Mouse (Mus musculus): ENCODE data around the gene Styx. TPM values are rescaled to one million over a fixed set of nuclear protein-coding genes. Genes with fewer than 3 reads are reported as not detected.
A peak's percentile ranks its signal among the peaks of the same experiment; 100 is the strongest.
"Not testable (repeated sequence)": the region's sequence is repeated elsewhere in the genome, so short reads cannot be mapped to it uniquely, and the experiment has no call there.

Gene Styx
- polyA plus RNA-seq, 1 experiment from 2014 or later = 58.8 TPM

DNA sequence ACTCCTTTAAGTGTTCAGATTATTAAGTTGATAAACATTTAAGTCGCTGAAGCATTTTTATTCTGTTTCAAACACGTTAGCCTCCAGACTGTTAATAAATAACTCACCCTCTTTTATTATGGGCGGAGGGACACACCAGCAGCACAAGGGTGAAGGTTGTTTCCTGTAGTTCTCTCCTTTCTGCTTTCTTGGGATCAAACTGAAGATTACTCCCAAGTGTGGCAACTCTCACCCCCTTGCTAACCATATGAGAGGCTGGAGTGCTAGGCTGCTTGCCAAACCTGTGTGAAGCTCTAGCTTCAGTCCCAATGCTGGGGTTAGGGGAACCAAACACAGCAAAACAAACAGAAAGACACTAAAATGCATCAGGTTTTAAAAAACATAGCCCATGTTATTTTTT lies 27.9 kb downstream of the Styx start:
- no peaks in the 10 kb centered on the region for H3K9me3 ChIP-seq (replicated peaks)
- 92% methylated on average over 3 of the region's 3 CpGs for WGBS
- no peak overlapping the region for H3K9ac ChIP-seq
- H3K36me3 ChIP-seq = peaks cover 23% of the 10 kb centered on the region; the same call in 1 of the 2 replicates
- H3K4me2 ChIP-seq = no peak overlapping the region
- no peak overlapping the region for H3K27ac ChIP-seq
- no peak for ATAC-seq (replicated peaks; ENCODE audit: insufficient number of reproducible peaks, insufficient read depth, low FRiP score, low read depth)
- H3K4me3 ChIP-seq = no peak overlapping the region
- no peaks in the 10 kb centered on the region for H3K4me1 ChIP-seq (replicated peaks)
- no peaks in the 10 kb centered on the region for H3K27me3 ChIP-seq

DNA sequence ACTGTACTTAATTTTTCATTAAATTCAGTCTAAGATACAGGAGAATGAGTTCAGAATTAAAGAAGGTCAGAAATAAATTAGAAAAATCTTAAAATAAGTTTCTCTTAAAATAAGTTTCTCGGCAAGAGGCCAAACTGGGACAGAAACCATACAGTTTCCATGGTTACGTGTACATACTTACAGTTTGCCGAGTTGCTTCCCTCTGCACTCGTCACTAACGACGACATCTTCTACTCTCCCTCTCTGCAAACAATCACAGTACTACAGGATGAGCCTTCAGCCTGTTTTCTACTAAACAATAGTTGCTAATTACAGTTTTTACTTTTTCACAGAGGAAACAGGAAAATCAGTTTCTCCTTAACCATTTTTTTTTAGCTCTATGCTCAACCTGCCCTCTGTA lies 29.9 kb downstream of the Styx start:
- H3K9ac ChIP-seq = no peak overlapping the region
- 81% methylated on average over 6 of the region's 6 CpGs for WGBS
- H3K9me3 ChIP-seq (replicated peaks) = no peaks in the 10 kb centered on the region
- no peak overlapping the region for H3K4me3 ChIP-seq
- no peak for ATAC-seq (replicated peaks; ENCODE audit: insufficient number of reproducible peaks, insufficient read depth, low FRiP score, low read depth)
- H3K27me3 ChIP-seq = no peaks in the 10 kb centered on the region
- H3K4me2 ChIP-seq = no peak overlapping the region
- no peak overlapping the region for H3K27ac ChIP-seq
- H3K36me3 ChIP-seq = peaks cover 23% of the 10 kb centered on the region; the same call in 1 of the 2 replicates
- no peaks in the 10 kb centered on the region for H3K4me1 ChIP-seq (replicated peaks)

DNA sequence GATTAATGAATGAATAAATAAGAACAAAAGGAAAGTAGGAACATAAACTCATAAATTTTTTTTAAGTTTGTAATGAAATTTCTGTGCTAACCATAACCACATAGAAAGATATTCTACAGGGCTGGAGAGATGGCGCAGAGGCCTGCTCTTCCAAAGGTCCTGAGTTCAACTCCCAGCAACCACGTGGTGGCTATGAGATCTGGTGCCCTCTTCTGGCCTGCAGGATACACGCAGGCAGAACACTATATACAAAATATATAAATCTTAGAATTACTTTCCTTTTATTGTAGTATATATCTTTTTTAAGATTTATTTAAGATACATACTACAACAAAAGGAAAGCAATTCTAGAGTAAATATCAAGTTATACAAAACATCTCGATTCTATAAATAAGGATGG lies 32.0 kb downstream of the Styx start:
- Histone ChIP-seq H3K27ac (no peak overlapping the region), H3K36me3 (peaks cover 23% of the 10 kb centered on the region; the same call in 1 of the 2 replicates), H3K4me3 (no peak overlapping the region), H3K9me3 (replicated peaks) (no peaks in the 10 kb centered on the region), H3K9ac (no peak overlapping the region), H3K4me1 (replicated peaks) (peaks cover 8% of the 10 kb centered on the region), H3K4me2 (no peak overlapping the region), H3K27me3 (no peaks in the 10 kb centered on the region)
- 83% methylated on average over 4 of the region's 4 CpGs for WGBS
- no peak for ATAC-seq (replicated peaks; ENCODE audit: insufficient number of reproducible peaks, insufficient read depth, low FRiP score, low read depth)

DNA sequence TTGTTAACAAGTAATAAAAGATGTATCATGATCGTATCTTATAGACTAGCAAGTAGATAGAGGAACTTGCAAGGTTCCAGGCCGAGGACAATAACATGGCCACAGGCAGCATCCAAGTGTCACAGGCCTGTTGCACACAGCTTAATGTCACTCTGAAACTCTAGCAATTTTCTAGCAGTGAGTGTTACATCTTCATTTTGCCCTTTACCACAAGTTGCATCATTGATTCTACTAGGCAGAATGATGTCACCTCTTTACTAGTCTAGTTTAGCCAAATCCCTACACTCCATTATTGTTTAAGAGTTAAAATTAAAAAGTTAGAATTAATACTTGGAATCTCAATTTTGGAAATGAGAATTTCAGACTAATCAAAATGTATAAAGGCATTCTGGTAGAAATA lies 34.7 kb downstream of the Styx start:
- no peaks in the 10 kb centered on the region for H3K27me3 ChIP-seq
- H3K9me3 ChIP-seq (replicated peaks) = no peaks in the 10 kb centered on the region
- H3K4me3 ChIP-seq = no peak overlapping the region
- H3K4me2 ChIP-seq = no peak overlapping the region
- no peak for ATAC-seq (replicated peaks; ENCODE audit: insufficient number of reproducible peaks, insufficient read depth, low FRiP score, low read depth)
- no peak overlapping the region for H3K9ac ChIP-seq
- 90% methylated on average over 2 of the region's 2 CpGs for WGBS
- peaks cover 13% of the 10 kb centered on the region for H3K4me1 ChIP-seq (replicated peaks)
- H3K27ac ChIP-seq = no peak overlapping the region
- peaks cover 5% of the 10 kb centered on the region; the same call in 1 of the 2 replicates for H3K36me3 ChIP-seq

DNA sequence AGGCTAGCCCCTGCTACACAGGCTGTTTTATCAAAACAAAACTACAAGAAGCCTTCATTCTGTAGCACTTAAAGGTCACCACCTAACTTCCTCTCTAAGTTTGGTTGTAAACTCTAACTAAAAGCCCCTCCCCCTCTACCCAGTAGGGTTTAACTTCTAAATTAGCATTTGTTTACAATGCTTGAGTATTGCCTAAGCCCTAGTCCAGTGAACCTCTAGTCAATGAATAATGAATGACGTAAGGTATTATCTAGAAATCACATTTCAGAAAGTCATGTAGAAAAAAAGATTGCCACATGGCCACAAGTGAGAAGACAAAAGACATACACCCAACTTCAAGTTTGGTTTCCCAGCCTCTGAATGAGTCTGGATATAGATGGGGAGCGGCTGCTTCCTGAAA lies 36.6 kb downstream of the Styx start:
- peaks cover 13% of the 10 kb centered on the region for H3K4me1 ChIP-seq (replicated peaks)
- H3K36me3 ChIP-seq = peaks cover 5% of the 10 kb centered on the region; the same call in 1 of the 2 replicates
- 0 out of 2 replicates have a peak overlapping the region, but pooled peaks have one; percentile 90 for H3K27ac ChIP-seq
- H3K9ac ChIP-seq = no peak overlapping the region
- peak overlapping the region; percentile 75 for H3K4me2 ChIP-seq
- no peaks in the 10 kb centered on the region for H3K27me3 ChIP-seq
- H3K4me3 ChIP-seq = peak overlapping the region; percentile 98
- no peak for ATAC-seq (replicated peaks; ENCODE audit: insufficient number of reproducible peaks, insufficient read depth, low FRiP score, low read depth)
- 27% methylated on average over 2 of the region's 2 CpGs for WGBS
- H3K9me3 ChIP-seq (replicated peaks) = no peaks in the 10 kb centered on the region

DNA sequence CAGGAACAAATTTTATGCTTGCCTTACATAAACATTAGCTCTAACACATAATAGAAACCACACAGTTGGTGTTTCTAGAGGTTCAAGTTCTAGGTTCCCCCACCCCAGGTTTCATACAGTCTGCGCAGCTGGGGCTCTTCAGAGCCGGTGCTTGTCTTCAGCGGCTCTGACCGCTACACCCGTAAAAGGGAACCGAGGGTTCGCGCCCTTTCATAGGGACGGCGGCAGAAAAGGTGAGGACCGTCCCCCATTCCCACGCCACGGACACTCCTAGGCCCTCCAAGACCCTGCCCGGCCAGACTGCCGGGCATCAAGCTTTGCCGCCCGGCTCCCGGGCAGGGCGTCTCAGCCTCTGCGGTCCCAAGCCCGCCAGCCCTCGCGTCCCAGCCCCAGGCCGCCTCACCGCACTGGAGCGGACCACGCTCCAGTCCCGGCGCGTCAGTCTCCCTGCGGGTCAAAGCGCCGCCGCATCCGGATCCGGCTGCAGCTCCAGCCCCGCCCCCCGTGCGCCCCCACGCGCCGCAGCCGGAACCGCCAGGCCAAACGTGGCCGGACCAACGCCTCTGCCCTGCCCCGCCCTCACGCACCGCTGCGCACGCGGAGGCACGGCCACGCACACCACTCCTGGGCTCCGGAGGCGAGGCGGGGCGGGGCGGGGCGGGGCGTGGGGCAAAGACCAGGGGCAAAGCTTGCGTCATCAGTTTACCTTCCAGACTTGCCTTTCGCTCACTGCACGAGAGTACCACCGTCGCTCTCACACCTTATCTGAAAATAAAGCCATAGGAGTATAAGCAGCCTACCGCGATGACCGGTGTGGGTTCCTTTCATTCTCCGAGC lies 37.7 kb downstream of the Styx start:
- peaks cover 13% of the 10 kb centered on the region for H3K4me1 ChIP-seq (replicated peaks)
- peak overlapping the region; percentile 97 for H3K9ac ChIP-seq
- H3K27ac ChIP-seq = peak overlapping the region; percentile 90
- H3K9me3 ChIP-seq (replicated peaks) = no peaks in the 10 kb centered on the region
- peak; percentile 98 for ATAC-seq (replicated peaks; ENCODE audit: insufficient number of reproducible peaks, insufficient read depth, low FRiP score, low read depth)
- under 1% methylated on average over 71 of the region's 71 CpGs for WGBS
- H3K4me3 ChIP-seq = peak overlapping the region; percentile 98
- peak overlapping the region; percentile 75 for H3K4me2 ChIP-seq
- no peaks in the 10 kb centered on the region for H3K27me3 ChIP-seq
- no peaks in the 10 kb centered on the region for H3K36me3 ChIP-seq

DNA sequence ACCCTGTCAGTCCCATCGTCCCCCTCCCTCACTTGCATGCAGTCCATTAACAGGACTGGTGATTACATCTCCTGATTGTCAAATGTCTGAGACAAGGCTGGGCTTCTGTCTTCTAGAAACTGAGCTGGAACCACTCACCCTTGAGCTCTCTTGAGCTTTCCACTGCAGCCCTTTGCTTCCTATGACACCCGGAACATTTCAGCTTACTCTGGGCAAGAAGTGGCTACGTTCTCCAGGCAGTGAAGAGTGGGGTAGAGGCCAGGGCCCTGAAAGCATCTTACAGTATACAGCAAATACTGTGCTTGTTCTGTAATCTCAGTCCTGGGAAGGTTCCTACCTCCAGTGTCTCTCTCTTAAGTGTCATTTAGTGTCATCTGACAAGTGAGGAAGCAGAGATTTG lies 38.3 kb downstream of the Styx start:
- H3K27ac ChIP-seq = peak overlapping the region; percentile 90
- H3K36me3 ChIP-seq = no peaks in the 10 kb centered on the region
- H3K4me1 ChIP-seq (replicated peaks) = peaks cover 13% of the 10 kb centered on the region
- H3K9ac ChIP-seq = peak overlapping the region; percentile 97
- ATAC-seq (replicated peaks; ENCODE audit: insufficient number of reproducible peaks, insufficient read depth, low FRiP score, low read depth) = peak; percentile 44; the same call in 1 of the 2 replicates
- H3K27me3 ChIP-seq = no peaks in the 10 kb centered on the region
- 10% methylated on average over 3 of the region's 3 CpGs for WGBS
- peak overlapping the region; percentile 98 for H3K4me3 ChIP-seq
- peak overlapping the region; percentile 75 for H3K4me2 ChIP-seq
- H3K9me3 ChIP-seq (replicated peaks) = no peaks in the 10 kb centered on the region

DNA sequence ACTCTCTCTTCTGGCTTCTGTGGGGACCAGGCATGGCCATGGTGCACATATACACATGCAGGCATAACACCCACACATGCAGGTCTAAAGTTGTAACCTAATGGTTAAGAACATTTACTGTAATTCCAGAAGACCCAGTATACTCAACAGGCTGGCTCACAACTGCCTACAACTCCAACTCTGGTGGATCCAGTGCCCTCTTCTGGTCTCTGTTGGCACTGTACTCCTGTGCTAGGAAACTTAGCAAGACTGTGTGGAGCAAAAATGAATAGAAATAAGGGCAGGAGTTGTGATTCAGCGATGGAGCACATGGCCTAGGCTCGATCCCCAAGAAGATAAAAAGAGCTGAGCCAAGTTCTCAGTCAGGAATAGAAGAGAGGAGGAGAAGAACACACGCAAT lies 48.9 kb downstream of the Styx start:
- no peak for ATAC-seq (replicated peaks; ENCODE audit: insufficient number of reproducible peaks, insufficient read depth, low FRiP score, low read depth)
- WGBS = 74% methylated on average over 3 of the region's 3 CpGs
- Histone ChIP-seq H3K27ac (no peak overlapping the region), H3K27me3 (no peaks in the 10 kb centered on the region), H3K9ac (no peak overlapping the region), H3K36me3 (no peaks in the 10 kb centered on the region), H3K4me2 (no peak overlapping the region), H3K9me3 (replicated peaks) (no peaks in the 10 kb centered on the region), H3K4me1 (replicated peaks) (no peaks in the 10 kb centered on the region), H3K4me3 (no peak overlapping the region)

DNA sequence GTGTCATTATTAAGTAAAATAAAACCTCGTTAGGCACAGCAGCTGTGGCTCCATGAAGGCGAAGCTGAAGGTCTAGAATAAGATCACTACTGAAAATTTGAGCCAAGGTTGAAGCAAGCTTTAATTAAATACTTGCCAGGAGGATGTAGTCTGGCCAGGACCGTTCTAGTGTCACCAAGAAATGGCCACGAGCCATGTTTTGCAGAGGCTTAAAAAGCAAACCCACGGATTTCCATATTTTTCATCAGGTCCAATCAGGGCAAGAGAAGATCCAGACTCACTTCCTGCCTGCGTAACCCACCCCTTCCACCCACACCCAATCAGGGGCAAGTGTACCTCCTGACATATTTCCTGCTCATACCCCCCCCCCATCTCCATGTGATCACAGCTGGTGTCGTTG lies 52.8 kb downstream of the Styx start:
- Histone ChIP-seq H3K9ac (no peak overlapping the region), H3K27me3 (no peaks in the 10 kb centered on the region), H3K36me3 (no peaks in the 10 kb centered on the region), H3K4me2 (no peak overlapping the region), H3K4me1 (replicated peaks) (no peaks in the 10 kb centered on the region), H3K4me3 (no peak overlapping the region), H3K9me3 (replicated peaks) (no peaks in the 10 kb centered on the region), H3K27ac (no peak overlapping the region)
- 82% methylated on average over 7 of the region's 7 CpGs for WGBS
- ATAC-seq (replicated peaks; ENCODE audit: insufficient number of reproducible peaks, insufficient read depth, low FRiP score, low read depth) = no peak

DNA sequence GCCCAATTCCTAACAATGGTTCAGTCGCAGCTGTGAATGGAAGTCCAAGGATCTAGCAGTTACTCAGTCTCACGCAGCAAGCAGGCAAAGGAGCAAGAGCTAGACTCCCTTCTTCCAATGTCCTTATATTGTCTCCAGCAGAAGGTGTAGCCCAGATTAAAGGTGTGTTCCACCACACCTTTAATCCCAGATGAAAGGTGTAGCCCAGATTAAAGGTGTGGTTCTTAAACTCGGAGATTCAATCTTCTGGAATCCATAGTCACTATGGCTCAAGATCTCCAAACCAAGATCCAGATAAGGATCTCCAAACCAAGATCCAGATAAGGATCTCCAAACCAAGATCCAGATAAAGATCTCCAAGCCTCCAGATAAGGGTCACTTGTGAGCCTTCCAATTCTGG lies 53.9 kb downstream of the Styx start, which contains the start of gene Gnpnat1:
Gene Gnpnat1, minus strand, starts transcription at position 101 of the 400 bp plus-strand sequence.
- WGBS = 78% methylated on average over 2 of the region's 3 CpGs
- ATAC-seq (replicated peaks; ENCODE audit: insufficient number of reproducible peaks, insufficient read depth, low FRiP score, low read depth); H3K36me3 ChIP-seq; H3K9me3 ChIP-seq (replicated peaks); H3K27ac ChIP-seq; H3K27me3 ChIP-seq; H3K4me2 ChIP-seq; H3K9ac ChIP-seq; H3K4me1 ChIP-seq (replicated peaks); H3K4me3 ChIP-seq: not testable (repeated sequence)

DNA sequence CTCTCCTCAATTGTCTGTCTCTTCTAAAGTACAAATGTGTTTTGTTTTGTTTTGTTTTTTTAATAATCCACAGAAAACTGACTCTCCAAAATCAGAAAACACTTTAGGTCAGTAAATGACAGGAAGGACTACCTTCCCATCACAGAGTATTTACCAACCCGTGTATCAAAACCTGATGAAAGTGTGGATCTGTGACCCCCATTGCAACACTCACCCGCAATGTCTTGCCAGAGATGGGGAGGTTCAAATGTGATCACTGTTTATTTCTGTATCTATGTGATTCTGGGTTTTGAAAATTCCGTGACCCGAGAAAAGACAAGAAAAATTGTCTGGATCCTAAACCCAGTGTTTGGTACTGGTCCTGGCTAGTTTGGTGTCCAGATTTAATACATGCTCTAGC lies 65.4 kb downstream of the Styx start:
- Histone ChIP-seq H3K4me3 (no peak overlapping the region), H3K36me3 (no peaks in the 10 kb centered on the region), H3K27ac (no peak overlapping the region), H3K4me1 (replicated peaks) (no peaks in the 10 kb centered on the region), H3K9me3 (replicated peaks) (no peaks in the 10 kb centered on the region), H3K9ac (no peak overlapping the region), H3K27me3 (no peaks in the 10 kb centered on the region), H3K4me2 (no peak overlapping the region)
- ATAC-seq (replicated peaks; ENCODE audit: insufficient number of reproducible peaks, insufficient read depth, low FRiP score, low read depth) = no peak
- WGBS = 85% methylated on average over 4 of the region's 4 CpGs

DNA sequence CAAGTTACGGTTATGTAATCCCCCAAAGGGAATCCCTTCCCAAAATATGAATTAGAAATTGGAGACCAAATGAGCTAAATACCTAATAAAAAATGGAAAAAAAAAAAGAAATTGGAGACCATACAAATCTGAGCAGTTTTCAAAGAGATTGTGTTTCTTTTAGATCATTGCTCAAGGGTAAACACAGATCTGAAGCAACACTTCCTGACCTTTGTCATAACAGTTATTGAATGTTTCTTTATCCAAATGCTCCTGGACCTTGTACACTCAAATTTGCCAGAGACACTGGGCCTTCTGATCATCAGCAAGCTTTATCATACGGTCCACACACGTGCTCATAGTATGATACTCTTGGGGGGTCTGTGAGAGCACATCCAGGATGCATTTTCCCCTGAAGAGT lies 67.7 kb downstream of the Styx start:
- 71% methylated on average over 3 of the region's 3 CpGs for WGBS

More for the DNA sequence above, 67.7 kb downstream of the Styx start:
- H3K4me1 ChIP-seq (replicated peaks) = no peaks in the 10 kb centered on the region
- no peak overlapping the region for H3K27ac ChIP-seq
- H3K36me3 ChIP-seq = no peaks in the 10 kb centered on the region
- no peak overlapping the region for H3K4me2 ChIP-seq
- no peak for ATAC-seq (replicated peaks; ENCODE audit: insufficient number of reproducible peaks, insufficient read depth, low FRiP score, low read depth)
- H3K9ac ChIP-seq = no peak overlapping the region
- no peak overlapping the region for H3K4me3 ChIP-seq
- no peaks in the 10 kb centered on the region for H3K9me3 ChIP-seq (replicated peaks)
- H3K27me3 ChIP-seq = no peaks in the 10 kb centered on the region

Measured in heart, embryonic 15.5 days (tissue).